Mouse (Mus musculus): Measurements from ENCODE around the gene Stbd1. TPM values are rescaled to one million over a fixed set of nuclear protein-coding genes. Genes with fewer than 3 reads are reported as not detected.

The Stbd1 gene
- total and polyA plus RNA-seq, 3 experiments: 1.5 to 2.9 TPM; not detected in 1

Other genes with a start within 250 kb of the Stbd1 start
- 60.4 and 67.5 TPM in 2 replicates for gene Nup54, start 167.8 kb upstream of the Stbd1 start, total RNA-seq (2012; rRNA removed)
- gene Nup54, start 167.8 kb upstream of the Stbd1 start, polyA plus RNA-seq (2012; ENCODE audit: insufficient read depth in 1 of 2, insufficient read length in 2 of 2, low read depth in 1 of 2, low replicate concordance in 2 of 2, missing spikeins in 1 of 2): 100 to 1,000 TPM in 1 of 2 experiments, not detected in 1; 106 TPM
- gene Scarb2, start 96.2 kb upstream of the Stbd1 start, total RNA-seq (2012; rRNA removed): 14.7 and 16.5 TPM in 2 replicates
- gene Scarb2, start 96.2 kb upstream of the Stbd1 start, polyA plus RNA-seq (2012; ENCODE audit: insufficient read depth in 1 of 2, insufficient read length in 2 of 2, low read depth in 1 of 2, low replicate concordance in 2 of 2, missing spikeins in 1 of 2): 10 to 100 TPM in 1 of 2 experiments, not detected in 1; 13.6 TPM
- gene Fam47e, start 48.0 kb upstream of the Stbd1 start, total RNA-seq (2012; rRNA removed): not detected in 2 replicates
- not detected for gene Fam47e, start 48.0 kb upstream of the Stbd1 start, polyA plus RNA-seq (2012; ENCODE audit: insufficient read depth in 1 of 2, insufficient read length in 2 of 2, low read depth in 1 of 2, low replicate concordance in 2 of 2, missing spikeins in 1 of 2)
- gene Ccdc158, start 72.2 kb downstream of the Stbd1 start, total RNA-seq (2012; rRNA removed): not detected in 2 replicates
- gene Ccdc158, start 72.2 kb downstream of the Stbd1 start, polyA plus RNA-seq (2012; ENCODE audit: insufficient read depth in 1 of 2, insufficient read length in 2 of 2, low read depth in 1 of 2, low replicate concordance in 2 of 2, missing spikeins in 1 of 2): under 1 TPM in 1 of 2 experiments, not detected in 1; 0.28 TPM
- not detected in 2 replicates for gene Shroom3, start 80.4 kb downstream of the Stbd1 start, total RNA-seq (2012; rRNA removed)
- gene Shroom3, start 80.4 kb downstream of the Stbd1 start, polyA plus RNA-seq (2012; ENCODE audit: insufficient read depth in 1 of 2, insufficient read length in 2 of 2, low read depth in 1 of 2, low replicate concordance in 2 of 2, missing spikeins in 1 of 2): not detected

All from MEL (cell line).